Mouse (Mus musculus) embryonic facial prominence, embryonic 10.5 days (tissue): ENCODE measurements around the gene Zbtb37. TPM values are rescaled to one million over a fixed set of nuclear protein-coding genes. Genes with fewer than 3 reads are reported as not detected.
"Not testable (repeated sequence)": the region's sequence is repeated elsewhere in the genome, so short reads cannot be mapped to it uniquely, and the experiment has no call there.

Experiments
- DNase-seq: peaks from one replicate; pipeline ENCODE4 v3.0.0-alpha.2; 2017; ENCODE audit warnings: low spot score
- H3K27ac ChIP-seq: fragments of 300-500 bp; sonication (generic); replicated peaks from 2 replicates; pipeline ENCODE4 v1.5.1; 2016; ENCODE audit warnings: mild to moderate bottlenecking
- H3K27me3 ChIP-seq: fragments of 300-500 bp; sonication (generic); replicated peaks from 2 replicates; pipeline ENCODE4 v1.6.1; 2016; ENCODE audit warnings: low read depth, mild to moderate bottlenecking; ENCODE audit not compliant: poor library complexity, severe bottlenecking
- H3K36me3 ChIP-seq: fragments of 300-500 bp; sonication (generic); replicated peaks from 2 replicates; pipeline ENCODE4 v1.6.1; 2016; ENCODE audit warnings: mild to moderate bottlenecking, moderate library complexity
- H3K4me1 ChIP-seq: fragments of 300-500 bp; sonication (generic); 2 replicates; pipeline ENCODE4 v1.6.1; 2016
- H3K4me3 ChIP-seq: fragments of 300-500 bp; sonication (generic); 2 replicates; pipeline ENCODE4 v1.5.1; 2016; ENCODE audit warnings: mild to moderate bottlenecking, moderate library complexity
- H3K9me3 ChIP-seq: fragments of 300-500 bp; sonication (generic); 2 replicates; pipeline ENCODE4 v1.6.1; 2016; ENCODE audit warnings: mild to moderate bottlenecking
- WGBS: fragments of 180-500 bp; shearing (Covaris S2); methylation state at CpG from one replicate; pipeline ENCODE4 v1.1.7; 2016; 5-methylcytosine and 5-hydroxymethylcytosine counted together
- polyA plus RNA-seq: library from polyadenylated mRNA; unstranded; fragments of >200 nt; fragmentation: Nextera tagmentation; extraction: Ambion mirVana; gene quantifications from 2 replicates; pipeline ENCODE4 v1.2.1, GENCODE M21; 2016

Gene Zbtb37
- polyA plus RNA-seq, 1 experiment from 2014 or later = 5.7 TPM

GRCm38 (mm10) chr1:161028427-161028826, 6.2 kb downstream of the Zbtb37 start:
- not testable (repeated sequence) for H3K4me1 ChIP-seq, DNase-seq, H3K4me3 ChIP-seq, H3K27me3 ChIP-seq, H3K27ac ChIP-seq, H3K9me3 ChIP-seq
- 75% methylated on average over 1 of the region's 1 CpGs for WGBS
- peaks cover 63% of the 10 kb centered on the region for H3K36me3 ChIP-seq

- Histone ChIP-seq H3K36me3 (peaks cover 57% of the 10 kb centered on the region), H3K27ac (no peak overlapping the region), H3K9me3 (no peaks in the 10 kb centered on the region), H3K4me3 (no peak overlapping the region), H3K27me3 (no peaks in the 10 kb centered on the region), H3K4me1 (no peaks in the 10 kb centered on the region; the same call in 1 of the 2 replicates)
- 83% methylated on average over 2 of the region's 2 CpGs for WGBS
- no peak for DNase-seq
Observed at GRCm38 (mm10) chr1:161027196-161027595, 7.5 kb downstream of the Zbtb37 start.

- Histone ChIP-seq H3K4me1 (no peaks in the 10 kb centered on the region; the same call in 1 of the 2 replicates), H3K27ac (no peak overlapping the region), H3K36me3 (peaks cover 45% of the 10 kb centered on the region), H3K4me3 (no peak overlapping the region), H3K27me3 (no peaks in the 10 kb centered on the region), H3K9me3 (no peaks in the 10 kb centered on the region)
- DNase-seq = no peak
- 88% methylated on average over 5 of the region's 5 CpGs for WGBS
Observed at GRCm38 (mm10) chr1:161025410-161026210, 9.0 kb downstream of the Zbtb37 start.

- no peaks in the 10 kb centered on the region for H3K4me1 ChIP-seq
- H3K4me3 ChIP-seq = no peak overlapping the region
- 94% methylated on average over 14 of the region's 14 CpGs for WGBS
- no peak overlapping the region for H3K27ac ChIP-seq
- no peaks in the 10 kb centered on the region for H3K27me3 ChIP-seq
- H3K9me3 ChIP-seq = no peaks in the 10 kb centered on the region
- peaks cover 38% of the 10 kb centered on the region for H3K36me3 ChIP-seq
- no peak for DNase-seq
Observed at GRCm38 (mm10) chr1:161020051-161020450, 14.6 kb downstream of the Zbtb37 start.

- H3K4me3 ChIP-seq = no peak overlapping the region
- H3K27ac ChIP-seq = no peak overlapping the region
- peaks cover 56% of the 10 kb centered on the region for H3K36me3 ChIP-seq
- no peak for DNase-seq
- no peaks in the 10 kb centered on the region for H3K4me1 ChIP-seq
- H3K27me3 ChIP-seq = no peaks in the 10 kb centered on the region
- WGBS = 93% methylated on average over 2 of the region's 2 CpGs
- no peaks in the 10 kb centered on the region for H3K9me3 ChIP-seq
Observed at GRCm38 (mm10) chr1:161016378-161016777, 18.3 kb downstream of the Zbtb37 start.

GRCm38 (mm10) chr1:161010436-161010835, 24.2 kb downstream of the Zbtb37 start:
- Histone ChIP-seq H3K4me3 (no peak overlapping the region), H3K27ac (no peak overlapping the region), H3K36me3 (peaks cover 44% of the 10 kb centered on the region), H3K9me3 (no peaks in the 10 kb centered on the region), H3K4me1 (no peaks in the 10 kb centered on the region; the same call in 1 of the 2 replicates), H3K27me3 (no peaks in the 10 kb centered on the region)
- no peak for DNase-seq
- WGBS = 96% methylated on average over 4 of the region's 4 CpGs

- H3K9me3 ChIP-seq = no peaks in the 10 kb centered on the region
- peaks cover 49% of the 10 kb centered on the region for H3K36me3 ChIP-seq
- DNase-seq = no peak
- peaks cover 3% of the 10 kb centered on the region; the same call in 1 of the 2 replicates for H3K4me1 ChIP-seq
- H3K4me3 ChIP-seq = no peak overlapping the region
- no peaks in the 10 kb centered on the region for H3K27me3 ChIP-seq
- H3K27ac ChIP-seq = no peak overlapping the region
- 91% methylated on average over 2 of the region's 2 CpGs for WGBS
Observed at GRCm38 (mm10) chr1:161008038-161008437, 26.6 kb downstream of the Zbtb37 start.

- whole genome bisulfite sequencing = 86% methylated on average over 5 of the region's 5 CpGs
- Histone ChIP-seq H3K36me3 (peaks cover 33% of the 10 kb centered on the region), H3K27me3 (no peaks in the 10 kb centered on the region), H3K4me1 (peaks cover 3% of the 10 kb centered on the region; the same call in 1 of the 2 replicates), H3K27ac (no peak overlapping the region), H3K9me3 (no peaks in the 10 kb centered on the region), H3K4me3 (no peak overlapping the region)
- no peak for DNase-seq
Observed at GRCm38 (mm10) chr1:161006471-161006870, 28.2 kb downstream of the Zbtb37 start.

- DNase-seq = no peak
- 74% methylated on average over 3 of the region's 3 CpGs for WGBS
- Histone ChIP-seq H3K36me3 (peaks cover 32% of the 10 kb centered on the region), H3K9me3 (no peaks in the 10 kb centered on the region), H3K27ac (no peak overlapping the region), H3K27me3 (no peaks in the 10 kb centered on the region), H3K4me1 (peaks cover 3% of the 10 kb centered on the region; the same call in 1 of the 2 replicates), H3K4me3 (no peak overlapping the region)
Observed at GRCm38 (mm10) chr1:161005526-161005925, 29.1 kb downstream of the Zbtb37 start.

- Histone ChIP-seq H3K4me3 (no peak overlapping the region), H3K36me3 (peaks cover 37% of the 10 kb centered on the region), H3K9me3 (no peaks in the 10 kb centered on the region), H3K27ac (no peak overlapping the region), H3K4me1 (peaks cover 3% of the 10 kb centered on the region; the same call in 1 of the 2 replicates), H3K27me3 (no peaks in the 10 kb centered on the region)
- no peak for DNase-seq
- 67% methylated on average over 4 of the region's 4 CpGs for WGBS
Observed at GRCm38 (mm10) chr1:161004942-161005341, 29.7 kb downstream of the Zbtb37 start.

GRCm38 (mm10) chr1:160993851-160994250, 40.8 kb downstream of the Zbtb37 start:
- Histone ChIP-seq H3K4me3 (no peak overlapping the region), H3K27me3 (no peaks in the 10 kb centered on the region), H3K36me3 (0 out of 2 replicates have a peak, but pooled peaks cover 3% of the 10 kb centered on the region), H3K9me3 (no peaks in the 10 kb centered on the region), H3K27ac (no peak overlapping the region), H3K4me1 (no peaks in the 10 kb centered on the region)
- DNase-seq = no peak
- WGBS = 92% methylated on average over 6 of the region's 6 CpGs

GRCm38 (mm10) chr1:160989395-160989794, 45.3 kb downstream of the Zbtb37 start:
- no peaks in the 10 kb centered on the region for H3K27me3 ChIP-seq
- no peak for DNase-seq
- 82% methylated on average over 15 of the region's 15 CpGs for WGBS
- H3K9me3 ChIP-seq = no peaks in the 10 kb centered on the region
- H3K36me3 ChIP-seq = no peaks in the 10 kb centered on the region
- H3K4me1 ChIP-seq = peaks cover 5% of the 10 kb centered on the region
- no peak overlapping the region for H3K4me3 ChIP-seq
- no peak overlapping the region for H3K27ac ChIP-seq
